Mouse (Mus musculus): ENCODE measurements around the gene Gm17018.
A peak's percentile ranks its signal among the peaks of the same experiment; 100 is the strongest.

Gm17018 gene

DNA sequence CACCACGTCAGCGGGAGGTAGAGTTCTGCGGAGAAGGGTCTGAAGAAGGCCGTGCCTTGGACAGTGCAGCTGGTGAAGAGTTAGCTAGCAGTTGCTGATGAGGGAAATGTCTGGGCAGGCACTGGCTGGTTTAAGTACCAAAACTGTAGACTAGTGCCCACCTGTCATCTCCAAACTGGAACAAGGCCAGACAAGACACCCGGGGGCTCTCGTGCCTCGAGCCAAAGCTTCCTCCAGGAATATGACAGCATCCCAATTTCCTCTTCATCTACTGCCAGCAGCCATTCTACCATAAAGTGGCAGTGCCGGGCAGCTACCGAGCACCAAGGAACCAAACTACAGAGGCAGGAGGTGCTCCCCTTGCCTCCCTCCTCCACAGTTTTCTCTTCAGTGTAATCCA lies 32.5 kb downstream of the Gm17018 start:
- DNase-seq, result peak; percentile 27 to 37

- no peak for DNase-seq
Measured at GRCm38 (mm10) chr19:45594079-45594478, 33.7 kb downstream of the Gm17018 start.

GRCm38 (mm10) chr19:45595481-45595880 lies 35.1 kb downstream of the Gm17018 start:
- no peak for DNase-seq

GRCm38 (mm10) chr19:45596019-45596418 lies 35.6 kb downstream of the Gm17018 start:
- DNase-seq, result no peak

- DNase-seq, result no peak
Measured at GRCm38 (mm10) chr19:45596434-45596833, 36.0 kb downstream of the Gm17018 start.

DNA sequence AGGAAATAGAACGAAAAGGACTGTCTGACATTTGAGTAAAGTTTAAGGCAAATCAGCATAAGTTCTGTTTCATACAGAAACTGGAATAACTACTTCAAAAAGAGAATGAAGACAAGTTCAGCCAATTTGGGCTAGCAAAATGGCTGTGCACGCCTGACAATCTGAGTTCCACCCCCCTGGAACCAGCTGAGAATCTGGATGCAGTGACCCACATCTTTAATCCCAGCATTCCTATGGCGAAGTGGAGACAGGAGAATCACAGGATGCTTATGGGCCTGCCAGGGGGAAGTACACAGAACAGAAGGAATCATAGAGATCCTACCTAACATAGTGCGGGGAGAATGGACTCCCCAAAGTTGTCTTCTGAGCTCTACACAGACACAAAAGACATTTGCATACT lies 36.7 kb downstream of the Gm17018 start:
- no peak for DNase-seq

DNA sequence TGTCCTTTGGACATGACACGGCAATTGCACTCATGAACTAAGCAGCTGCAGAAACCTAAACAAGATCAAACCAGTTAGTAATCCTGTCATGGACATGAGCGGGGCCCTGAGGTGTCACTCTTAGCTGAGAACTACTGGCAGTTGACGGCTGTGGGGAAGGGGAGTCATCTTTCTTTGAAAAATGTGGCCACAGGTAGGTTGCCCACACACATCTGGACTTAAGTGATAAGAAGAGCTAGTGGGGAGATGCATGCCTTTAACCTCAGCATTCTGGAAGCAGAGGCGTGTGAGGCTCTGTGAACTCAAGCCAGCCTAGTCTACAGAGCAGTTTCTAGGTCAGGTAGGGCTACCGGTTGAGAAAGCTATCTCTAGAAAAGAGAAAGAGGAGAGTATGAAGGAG lies 42.2 kb downstream of the Gm17018 start:
- no peak for DNase-seq

- peak; percentile 32 to 40 for DNase-seq
Measured at GRCm38 (mm10) chr19:45606701-45607100, 46.3 kb downstream of the Gm17018 start.

DNA sequence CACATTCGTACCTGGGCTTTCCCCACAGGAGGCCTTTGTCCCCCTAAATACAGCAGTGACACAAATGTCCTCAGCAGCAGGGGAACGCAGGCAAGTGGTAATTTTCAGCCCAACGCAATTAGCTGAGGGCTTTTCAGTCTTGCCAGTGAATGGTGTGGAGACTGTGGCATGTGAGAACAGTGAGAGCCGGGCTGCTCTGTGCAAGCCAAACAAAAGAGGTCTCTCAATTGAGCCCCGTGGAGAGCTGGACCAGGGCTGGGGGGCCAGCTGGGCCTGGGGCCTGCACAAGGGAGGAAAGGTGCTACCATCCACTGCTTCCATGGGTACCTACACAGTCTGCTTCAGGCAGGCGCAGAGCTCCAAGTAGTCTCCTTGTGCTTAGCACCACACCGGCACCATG lies 47.1 kb downstream of the Gm17018 start:
- DNase-seq, result no peak

DNA sequence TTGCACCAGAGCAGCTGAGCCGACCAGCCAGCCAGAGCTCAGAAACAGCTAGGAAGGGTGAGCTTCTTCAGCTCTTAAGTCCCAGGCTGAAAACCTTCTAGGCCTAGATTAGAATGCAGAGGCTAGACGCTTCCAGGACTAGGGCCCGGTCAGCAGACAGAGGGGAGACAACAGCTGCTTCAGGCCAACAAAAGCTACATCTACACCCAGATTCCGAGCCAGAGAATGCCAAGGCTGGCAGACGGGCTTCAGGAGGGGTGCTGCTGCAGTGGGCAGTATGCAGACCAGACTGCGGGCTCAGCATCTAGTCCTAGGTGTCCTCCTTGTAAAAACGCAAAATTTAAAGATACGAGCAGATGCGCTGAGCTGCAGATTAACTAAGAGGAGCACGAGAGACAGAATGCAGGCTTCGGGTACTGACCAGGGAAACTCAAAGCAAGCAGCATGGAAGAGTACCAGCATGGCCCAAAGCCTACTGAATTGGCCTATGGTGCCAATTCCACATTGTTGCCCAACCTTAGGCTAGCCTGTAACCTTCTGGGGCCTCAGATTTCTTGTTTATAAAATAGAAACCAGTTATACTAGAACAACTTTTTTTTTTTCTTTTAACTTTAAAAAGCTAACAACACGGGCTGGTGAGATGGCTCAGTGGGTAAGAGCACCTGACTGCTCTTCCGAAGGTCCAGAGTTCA lies 48.4 kb downstream of the Gm17018 start:
- DNase-seq, result no peak

GRCm38 (mm10) chr19:45610823-45611222 lies 50.4 kb downstream of the Gm17018 start:
- DNase-seq, result peak; percentile 37 to 54

- peak; percentile 27 to 44 for DNase-seq
Measured at GRCm38 (mm10) chr19:45614375-45614774, 54.0 kb downstream of the Gm17018 start.

GRCm38 (mm10) chr19:45614928-45615327 lies 54.5 kb downstream of the Gm17018 start:
- DNase-seq, result no peak

GRCm38 (mm10) chr19:45615415-45616213 lies 55.2 kb downstream of the Gm17018 start:
- no peak for DNase-seq

- no peak for DNase-seq
Measured at GRCm38 (mm10) chr19:45616214-45616518, 55.8 kb downstream of the Gm17018 start.

- DNase-seq, result no peak
Measured at GRCm38 (mm10) chr19:45616735-45617134, 56.3 kb downstream of the Gm17018 start.

DNA sequence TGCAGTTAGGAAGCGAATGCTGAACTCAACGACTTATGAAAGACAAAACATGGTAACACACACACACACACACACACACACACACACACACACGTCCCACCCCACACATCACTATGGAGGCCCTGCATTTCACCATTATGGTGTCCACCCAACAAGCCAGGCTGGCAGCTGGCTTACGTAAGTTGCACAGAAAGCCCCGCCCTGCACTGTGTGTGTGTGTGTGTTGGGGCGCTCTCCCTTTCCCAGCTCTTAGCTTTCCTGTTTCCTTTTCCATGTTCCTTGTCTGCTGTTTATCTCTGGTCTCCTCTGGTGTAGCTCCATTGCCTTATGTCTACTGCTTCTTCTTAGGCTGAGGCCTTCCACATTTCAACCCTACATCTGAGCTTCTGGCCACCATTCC lies 57.8 kb downstream of the Gm17018 start:
- no peak for DNase-seq

GRCm38 (mm10) chr19:45619744-45620501 lies 59.5 kb downstream of the Gm17018 start:
- no peak for DNase-seq

GRCm38 (mm10) chr19:45621061-45621460 lies 60.6 kb downstream of the Gm17018 start:
- no peak for DNase-seq

DNA sequence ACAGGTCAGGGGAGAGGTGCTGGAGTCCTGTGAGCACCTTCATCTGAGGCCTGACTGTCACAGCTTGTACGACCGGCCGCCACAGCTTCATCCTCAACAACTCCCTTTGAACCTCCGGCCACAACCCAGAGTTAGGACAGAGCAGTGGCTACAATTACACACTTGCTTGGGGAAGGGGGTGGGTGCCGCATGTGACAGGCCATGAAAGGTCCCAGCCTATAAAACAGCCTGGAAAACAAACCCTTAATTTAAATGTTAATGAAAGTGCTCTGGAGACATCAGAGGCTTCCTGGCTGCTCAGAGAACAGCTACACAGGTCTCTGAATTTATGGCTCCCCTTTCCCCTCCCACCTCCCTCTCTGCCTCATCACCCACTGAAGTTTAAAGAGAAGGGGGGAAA lies 61.7 kb downstream of the Gm17018 start:
- DNase-seq, result no peak

DNA sequence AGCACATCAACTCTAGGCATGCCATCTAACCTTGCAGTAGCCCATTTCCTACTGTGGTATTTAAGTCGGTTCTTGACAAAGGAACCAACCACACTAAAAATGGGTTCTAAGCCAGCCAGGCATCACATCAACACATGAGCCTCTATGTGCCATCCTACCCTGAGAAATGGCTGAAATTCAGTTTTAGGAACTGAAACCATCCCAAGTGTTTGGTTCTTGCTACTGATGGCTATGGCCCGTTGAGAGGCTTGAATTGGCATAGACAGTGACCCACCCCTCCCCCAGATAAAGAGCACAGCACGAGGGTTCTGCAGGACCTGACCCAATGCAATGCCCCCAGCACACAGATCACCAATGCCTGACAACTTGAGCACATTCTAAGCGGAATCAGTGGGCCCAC lies 63.3 kb downstream of the Gm17018 start:
- DNase-seq, result no peak

- no peak for DNase-seq
Measured at GRCm38 (mm10) chr19:45627036-45627435, 66.6 kb downstream of the Gm17018 start.

- no peak for DNase-seq
Measured at GRCm38 (mm10) chr19:45628649-45629048, 68.2 kb downstream of the Gm17018 start.

- no peak for DNase-seq
Measured at GRCm38 (mm10) chr19:45629219-45629618, 68.8 kb downstream of the Gm17018 start.
